Mouse (Mus musculus) G1E (cell line): ENCODE results near the gene Plch2.

Experiments
- CTCF ChIP-seq: IDR thresholded peaks from 2 replicates; pipeline ENCODE4 v1.5.1; 2012; ENCODE audit warnings: low read depth, low read length, inconsistent platforms, mixed read lengths
- GATA1 ChIP-seq: IDR thresholded peaks from 2 replicates; pipeline ENCODE4 v1.6.1; 2012; ENCODE audit warnings: borderline replicate concordance, low read length, inconsistent platforms, mixed read lengths

GRCm38 (mm10) chr4:155042606-155043288 lies 13.8 kb downstream of the Plch2 start:
- TF ChIP-seq CTCF (no peak), GATA1 (no peak)
